Mouse (Mus musculus) embryonic facial prominence, embryonic 11.5 days (tissue): Measurements from ENCODE around the gene Ppp4r2. TPM values are rescaled to one million over a fixed set of nuclear protein-coding genes. Genes with fewer than 3 reads are reported as not detected.

Source experiments
- ATAC-seq: fragments of 200-750 bp; cut with Nextera tagmentation; replicated peaks from 2 replicates; pipeline ENCODE4 v1.8.0; 2017; ENCODE audit warnings: low read depth; ENCODE audit not compliant: insufficient number of reproducible peaks, low FRiP score, low TSS enrichment
- DNase-seq: peaks from one replicate; pipeline ENCODE4 v3.0.0-alpha.2; 2015; ENCODE audit warnings: low spot score
- H3K27ac ChIP-seq: fragments of 300-500 bp; sonication (generic); replicated peaks from 2 replicates; pipeline ENCODE4 v1.5.1; 2014; ENCODE audit warnings: mild to moderate bottlenecking, low read depth, low read length, control low read depth
- H3K27me3 ChIP-seq: fragments of 300-500 bp; sonication (generic); 2 replicates; pipeline ENCODE4 v1.6.1; 2014; ENCODE audit warnings: mild to moderate bottlenecking, low read length, moderate library complexity, mixed read lengths; ENCODE audit not compliant: control insufficient read depth, insufficient read depth
- H3K36me3 ChIP-seq: fragments of 300-500 bp; sonication (generic); replicated peaks from 2 replicates; pipeline ENCODE4 v1.6.1; 2014; ENCODE audit warnings: low read depth, mild to moderate bottlenecking, low read length, moderate library complexity, mixed read lengths; ENCODE audit not compliant: control insufficient read depth, insufficient read depth
- H3K4me1 ChIP-seq: fragments of 300-500 bp; sonication (generic); 2 replicates; pipeline ENCODE4 v1.6.1; 2014; ENCODE audit warnings: low read length, mixed read lengths; ENCODE audit not compliant: control insufficient read depth, insufficient read depth
- H3K4me2 ChIP-seq: fragments of 300-500 bp; sonication (generic); 2 replicates; pipeline ENCODE4 v1.6.1; 2014; ENCODE audit warnings: low read depth, mild to moderate bottlenecking, control low read depth, low read length, moderate library complexity
- H3K4me3 ChIP-seq: fragments of 300-500 bp; sonication (generic); 2 replicates; pipeline ENCODE4 v1.5.1; 2014; ENCODE audit warnings: low read depth, low read length, control low read depth
- H3K9ac ChIP-seq: fragments of 300-500 bp; sonication (generic); replicated peaks from 2 replicates; pipeline ENCODE4 v1.6.1; 2014; ENCODE audit warnings: mild to moderate bottlenecking, control low read depth, low read length
- H3K9me3 ChIP-seq: fragments of 300-500 bp; sonication (generic); replicated peaks from 2 replicates; pipeline ENCODE4 v1.6.1; 2016; ENCODE audit warnings: mild to moderate bottlenecking, low read length, inconsistent platforms, mixed read lengths; ENCODE audit not compliant: control insufficient read depth
- WGBS: fragments of 180-500 bp; shearing (Covaris S2); extraction: QIAGEN DNeasy Blood & Tissue Kit; methylation state at CpG from one replicate; pipeline ENCODE4 v1.1.7; 2014; 5-methylcytosine and 5-hydroxymethylcytosine counted together
- polyA plus RNA-seq: library from polyadenylated mRNA; unstranded; fragments of >200 nt; fragmentation: Nextera tagmentation; extraction: Ambion mirVana; gene quantifications from 2 replicates; pipeline ENCODE4 v1.2.1, GENCODE M21; 2014

The Ppp4r2 gene
- polyA plus RNA-seq, 1 experiment from 2014 or later = 33.1 TPM

DNA sequence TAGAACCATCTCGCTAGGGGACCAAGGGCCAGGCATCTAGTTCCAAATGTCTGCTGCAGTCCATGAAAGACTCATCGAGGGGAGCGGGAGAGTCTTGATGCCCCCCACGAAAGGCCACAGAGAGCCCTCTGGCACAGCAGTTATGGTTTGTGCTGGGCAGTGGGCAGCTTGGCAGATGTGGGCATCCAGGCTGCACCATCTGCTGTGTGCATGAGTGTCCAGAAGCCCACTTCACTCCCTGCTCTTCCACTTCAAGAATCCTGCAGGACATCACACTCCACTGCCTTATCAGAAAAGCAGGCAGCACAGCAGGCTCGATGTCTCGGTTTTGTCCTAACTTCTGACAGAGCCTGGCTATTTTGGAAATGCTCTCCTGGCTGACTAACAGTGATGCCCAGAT, 55.9 kb downstream of the Ppp4r2 start:
- no peaks in the 10 kb centered on the region for H3K36me3 ChIP-seq
- no peaks in the 10 kb centered on the region for H3K27me3 ChIP-seq
- 85% methylated on average over 6 of the region's 6 CpGs for WGBS
- H3K9me3 ChIP-seq = no peaks in the 10 kb centered on the region
- no peak overlapping the region for H3K4me3 ChIP-seq
- DNase-seq (no peak), ATAC-seq (no peak)
- no peak overlapping the region for H3K4me2 ChIP-seq
- no peak overlapping the region for H3K9ac ChIP-seq
- no peak overlapping the region for H3K27ac ChIP-seq
- H3K4me1 ChIP-seq = no peaks in the 10 kb centered on the region

DNA sequence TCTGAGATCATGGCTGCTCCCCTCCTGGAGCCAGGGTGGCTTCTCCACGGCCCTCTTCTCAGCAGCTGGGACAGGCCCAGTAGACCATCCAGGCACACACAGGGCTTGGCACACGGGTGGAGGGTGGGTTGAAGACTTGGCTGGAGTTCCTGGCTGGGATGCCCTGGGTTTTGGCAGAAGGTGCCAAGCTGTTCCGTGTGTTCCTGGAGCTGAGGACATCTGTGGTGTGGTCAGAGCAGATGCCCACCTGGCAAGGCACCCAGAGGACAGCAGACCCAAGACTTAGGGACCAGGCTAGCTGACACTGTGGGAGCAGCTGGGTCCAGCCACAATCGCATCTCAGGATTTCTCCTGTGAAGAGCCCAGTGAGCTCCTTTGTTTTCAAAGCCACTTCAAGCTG, 59.1 kb downstream of the Ppp4r2 start:
- DNase-seq (no peak), ATAC-seq (no peak)
- 86% methylated on average over 4 of the region's 4 CpGs for WGBS
- Histone ChIP-seq H3K4me1 (no peaks in the 10 kb centered on the region), H3K4me2 (no peak overlapping the region), H3K4me3 (no peak overlapping the region), H3K27me3 (no peaks in the 10 kb centered on the region), H3K9me3 (no peaks in the 10 kb centered on the region), H3K36me3 (no peaks in the 10 kb centered on the region), H3K9ac (no peak overlapping the region), H3K27ac (no peak overlapping the region)

DNA sequence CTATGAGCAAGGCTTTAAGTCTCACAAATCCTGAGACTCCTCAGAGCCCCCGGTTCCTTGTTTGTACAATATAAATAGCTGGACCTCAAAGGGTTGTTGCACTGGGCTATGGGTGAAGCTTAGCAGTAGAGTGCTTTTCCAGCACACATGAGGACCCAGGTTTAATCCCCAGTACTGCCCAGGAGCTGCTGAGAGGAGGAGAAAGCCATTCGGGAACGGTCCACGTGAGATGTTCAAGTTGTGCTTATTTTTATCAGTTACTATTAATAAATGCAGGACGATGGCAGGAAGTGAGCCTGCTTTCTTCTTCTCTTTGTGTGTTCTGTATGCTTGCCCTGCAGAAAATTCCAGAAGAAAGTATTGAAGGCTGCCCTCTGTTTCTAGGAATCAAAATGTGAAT, 59.7 kb downstream of the Ppp4r2 start:
- no peak for DNase-seq
- Histone ChIP-seq H3K4me2 (no peak overlapping the region), H3K9me3 (no peaks in the 10 kb centered on the region), H3K27me3 (no peaks in the 10 kb centered on the region), H3K27ac (no peak overlapping the region), H3K9ac (no peak overlapping the region), H3K4me1 (no peaks in the 10 kb centered on the region), H3K36me3 (no peaks in the 10 kb centered on the region), H3K4me3 (no peak overlapping the region)
- WGBS = 78% methylated on average over 5 of the region's 5 CpGs
- ATAC-seq = no peak

DNA sequence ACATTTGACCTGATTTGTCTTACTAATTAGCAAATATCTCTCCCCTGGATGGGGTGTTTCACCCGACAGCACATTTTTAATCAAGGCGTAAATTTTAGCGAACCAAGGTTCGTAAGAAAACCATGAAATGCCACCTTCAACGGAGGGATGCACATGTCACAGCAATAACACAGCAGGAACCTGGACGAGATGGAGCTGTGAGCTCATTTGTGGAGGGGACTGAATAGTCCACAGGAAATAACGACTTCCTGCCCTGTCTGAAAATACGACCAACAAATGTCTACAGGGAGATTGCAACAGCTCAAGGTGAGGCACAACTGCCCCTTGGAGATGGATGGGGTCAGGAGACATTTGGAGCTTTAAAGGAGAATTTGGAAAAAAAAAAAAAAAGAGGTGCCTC, 61.8 kb downstream of the Ppp4r2 start:
- Histone ChIP-seq H3K9ac (no peak overlapping the region), H3K4me2 (no peak overlapping the region), H3K4me3 (no peak overlapping the region), H3K9me3 (no peaks in the 10 kb centered on the region), H3K27ac (no peak overlapping the region), H3K27me3 (no peaks in the 10 kb centered on the region), H3K36me3 (no peaks in the 10 kb centered on the region), H3K4me1 (no peaks in the 10 kb centered on the region)
- 63% methylated on average over 8 of the region's 8 CpGs for WGBS
- ATAC-seq (no peak), DNase-seq (no peak)

DNA sequence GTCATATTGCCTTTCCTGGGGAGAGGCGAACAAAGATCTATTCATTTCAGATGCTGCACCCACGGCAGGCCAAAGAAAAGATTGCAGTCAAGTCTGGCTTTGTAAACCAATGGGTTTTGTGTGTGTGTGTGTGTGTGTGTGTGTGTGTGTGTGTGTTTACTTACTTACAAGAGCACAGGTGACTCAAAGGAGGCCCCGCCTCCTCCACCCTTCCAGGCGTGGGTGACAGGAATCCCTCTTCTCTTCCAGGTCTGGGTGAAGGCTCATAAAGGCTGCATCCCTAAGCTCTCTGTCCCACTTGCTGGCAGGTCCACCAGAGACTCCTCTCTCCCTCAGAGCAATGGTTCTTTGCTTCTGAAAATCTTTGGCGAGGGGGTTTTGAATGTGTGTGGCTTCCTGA, 63.5 kb downstream of the Ppp4r2 start:
- no peaks in the 10 kb centered on the region for H3K9me3 ChIP-seq
- H3K27me3 ChIP-seq = no peaks in the 10 kb centered on the region
- 65% methylated on average over 5 of the region's 5 CpGs for WGBS
- no peaks in the 10 kb centered on the region for H3K4me1 ChIP-seq
- no peaks in the 10 kb centered on the region for H3K36me3 ChIP-seq
- H3K4me2 ChIP-seq = no peak overlapping the region
- ATAC-seq (no peak), DNase-seq (no peak)
- H3K4me3 ChIP-seq = no peak overlapping the region
- no peak overlapping the region for H3K27ac ChIP-seq
- H3K9ac ChIP-seq = no peak overlapping the region

DNA sequence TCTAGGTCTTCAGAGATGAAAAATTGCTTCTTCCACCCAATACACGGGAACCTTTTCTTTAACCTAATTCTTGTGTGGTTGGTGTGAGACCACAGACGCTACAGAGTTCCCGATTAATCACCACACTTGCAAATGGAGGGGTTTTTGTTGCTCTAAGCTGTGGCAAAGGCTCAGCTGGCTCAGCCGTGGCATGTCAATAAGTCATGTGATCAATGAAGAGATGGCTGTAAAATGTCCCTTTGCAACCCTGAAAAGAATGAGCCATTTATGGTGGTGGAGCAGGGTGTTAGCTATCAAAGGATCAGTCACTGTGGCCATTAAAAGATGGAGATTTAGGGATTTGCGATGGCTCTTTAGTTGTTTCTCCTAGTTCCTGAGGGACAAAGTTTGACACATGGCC, 71.0 kb downstream of the Ppp4r2 start:
- Histone ChIP-seq H3K27me3 (no peaks in the 10 kb centered on the region), H3K4me2 (no peak overlapping the region), H3K9ac (no peak overlapping the region), H3K27ac (no peak overlapping the region), H3K4me3 (no peak overlapping the region), H3K9me3 (no peaks in the 10 kb centered on the region), H3K36me3 (no peaks in the 10 kb centered on the region), H3K4me1 (no peaks in the 10 kb centered on the region)
- ATAC-seq (no peak), DNase-seq (no peak)
- WGBS = 77% methylated on average over 5 of the region's 5 CpGs

DNA sequence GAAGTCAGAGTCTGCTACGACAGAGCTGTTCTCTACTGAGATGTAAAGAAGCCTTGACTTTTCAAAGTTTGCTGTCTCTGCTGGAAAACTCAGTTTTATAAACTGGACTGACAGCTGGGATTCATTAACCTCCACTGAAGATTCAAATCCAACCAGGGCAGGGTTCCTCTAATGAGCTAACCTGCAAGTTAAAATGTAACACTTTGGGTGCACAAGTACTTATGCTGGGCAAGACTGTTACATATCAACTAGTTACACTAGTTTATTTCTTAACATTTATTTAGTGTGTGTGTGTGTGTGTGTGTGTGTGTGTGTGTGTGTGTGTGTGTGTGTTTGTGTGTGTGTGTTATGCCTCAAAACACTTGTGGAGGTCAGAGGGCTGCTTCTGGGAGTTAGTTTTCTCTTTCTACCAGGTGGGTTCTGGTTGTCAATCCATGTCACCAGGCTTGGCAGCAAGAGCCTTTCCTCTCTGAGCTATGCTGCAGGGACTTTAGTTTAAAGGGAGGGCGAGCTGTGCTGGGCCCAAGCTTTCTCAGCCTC, 76.8 kb downstream of the Ppp4r2 start:
- H3K27ac ChIP-seq = no peak overlapping the region
- WGBS = 59% methylated on average over 2 of the region's 2 CpGs

More for the DNA sequence above, 76.8 kb downstream of the Ppp4r2 start:
- H3K27me3 ChIP-seq = no peaks in the 10 kb centered on the region
- H3K4me3 ChIP-seq = no peak overlapping the region
- no peak for ATAC-seq
- H3K4me2 ChIP-seq = no peak overlapping the region
- peak; percentile 45 for DNase-seq
- no peaks in the 10 kb centered on the region for H3K9me3 ChIP-seq
- H3K9ac ChIP-seq = no peak overlapping the region
- no peaks in the 10 kb centered on the region; the same call in 1 of the 2 replicates for H3K4me1 ChIP-seq
- no peaks in the 10 kb centered on the region for H3K36me3 ChIP-seq
